Mouse (Mus musculus): ENCODE results near the gene Nfyb. TPM values are rescaled to one million over a fixed set of nuclear protein-coding genes. Genes with fewer than 3 reads are reported as not detected.

The Nfyb gene
- total RNA-seq, 2 experiments from 2014 or later = 19.4 to 19.6 TPM

GRCm38 (mm10) chr10:82779831-82780230 lies 15.9 kb upstream of the Nfyb start:
- DNase-seq = no peak

GRCm38 (mm10) chr10:82778791-82779549 lies 15.0 kb upstream of the Nfyb start:
- DNase-seq = no peak

- DNase-seq = peak in 1 of 2 experiments; percentile 15
These were observed 13.9 kb upstream of the Nfyb start for GRCm38 (mm10) chr10:82777886-82778285.

GRCm38 (mm10) chr10:82777075-82777474 lies 13.1 kb upstream of the Nfyb start:
- no peak for DNase-seq

GRCm38 (mm10) chr10:82774841-82775240 lies 10.9 kb upstream of the Nfyb start:
- DNase-seq = no peak

- no peak for DNase-seq
These were observed 7.7 kb upstream of the Nfyb start for GRCm38 (mm10) chr10:82771595-82772170.

- DNase-seq = no peak
These were observed 6.8 kb upstream of the Nfyb start for GRCm38 (mm10) chr10:82770713-82771112.

- no peak for DNase-seq
These were observed 5.0 kb upstream of the Nfyb start for GRCm38 (mm10) chr10:82768901-82769300.

- peak; percentile 52 to 53 for DNase-seq
These were observed 925 bp downstream of the Nfyb start for GRCm38 (mm10) chr10:82762756-82763681.

- DNase-seq = no peak
These were observed 2.7 kb downstream of the Nfyb start for GRCm38 (mm10) chr10:82761037-82761811.

- DNase-seq = no peak
These were observed 4.2 kb downstream of the Nfyb start for GRCm38 (mm10) chr10:82759706-82760105.

- DNase-seq = no peak
These were observed 5.1 kb downstream of the Nfyb start for GRCm38 (mm10) chr10:82758878-82759277.

GRCm38 (mm10) chr10:82758368-82758767 lies 5.6 kb downstream of the Nfyb start:
- no peak for DNase-seq

- DNase-seq = no peak
These were observed 6.6 kb downstream of the Nfyb start for GRCm38 (mm10) chr10:82757341-82757740.

- DNase-seq = no peak
These were observed 7.5 kb downstream of the Nfyb start for GRCm38 (mm10) chr10:82756466-82756865.

GRCm38 (mm10) chr10:82755213-82755890 lies 8.6 kb downstream of the Nfyb start:
- no peak for DNase-seq

GRCm38 (mm10) chr10:82754642-82755041 lies 9.3 kb downstream of the Nfyb start:
- DNase-seq = no peak

GRCm38 (mm10) chr10:82752921-82753320 lies 11.0 kb downstream of the Nfyb start:
- no peak for DNase-seq

GRCm38 (mm10) chr10:82750778-82751177 lies 13.2 kb downstream of the Nfyb start:
- DNase-seq = no peak

- DNase-seq = no peak
These were observed 16.7 kb downstream of the Nfyb start for GRCm38 (mm10) chr10:82746988-82747850.

Measured in adrenal gland, postnatal 36 days (tissue).